Mouse (Mus musculus): ENCODE measurements around the gene Man2b2.

Man2b2 gene

GRCm38 (mm10) chr5:36839032-36839431, 8.6 kb upstream of the Man2b2 start:
- no peak for DNase-seq (ENCODE audit: low read depth in 2 of 2, low spot score in 2 of 2)

- peak; percentile 62 to 69 for DNase-seq (ENCODE audit: low read depth in 2 of 2, low spot score in 2 of 2)
Observed at GRCm38 (mm10) chr5:36835933-36836332, 5.5 kb upstream of the Man2b2 start.

GRCm38 (mm10) chr5:36831272-36831671, 819 bp upstream of the Man2b2 start:
- no peak for DNase-seq (ENCODE audit: low read depth in 2 of 2, low spot score in 2 of 2)

- DNase-seq (ENCODE audit: low read depth in 2 of 2, low spot score in 2 of 2), result no peak
Observed at GRCm38 (mm10) chr5:36829098-36829497, 1.4 kb downstream of the Man2b2 start.

- DNase-seq (ENCODE audit: low read depth in 2 of 2, low spot score in 2 of 2), result no peak
Observed at GRCm38 (mm10) chr5:36822907-36823306, 7.5 kb downstream of the Man2b2 start.

GRCm38 (mm10) chr5:36820142-36820541, 10.3 kb downstream of the Man2b2 start:
- peak; percentile 40 to 43 for DNase-seq (ENCODE audit: low read depth in 2 of 2, low spot score in 2 of 2)

- DNase-seq (ENCODE audit: low read depth in 2 of 2, low spot score in 2 of 2), result no peak
Observed at GRCm38 (mm10) chr5:36819742-36820141, 10.7 kb downstream of the Man2b2 start.

- no peak for DNase-seq (ENCODE audit: low read depth in 2 of 2, low spot score in 2 of 2)
Observed at GRCm38 (mm10) chr5:36817738-36818137, 12.7 kb downstream of the Man2b2 start.

- no peak for DNase-seq (ENCODE audit: low read depth in 2 of 2, low spot score in 2 of 2)
Observed at GRCm38 (mm10) chr5:36814554-36814953, 15.9 kb downstream of the Man2b2 start.

- DNase-seq (ENCODE audit: low read depth in 2 of 2, low spot score in 2 of 2), result peak; percentile 48 to 62
Observed at GRCm38 (mm10) chr5:36811413-36811812, 19.0 kb downstream of the Man2b2 start.

- no peak for DNase-seq (ENCODE audit: low read depth in 2 of 2, low spot score in 2 of 2)
Observed at GRCm38 (mm10) chr5:36810634-36811033, 19.8 kb downstream of the Man2b2 start.

GRCm38 (mm10) chr5:36809123-36809522, 21.3 kb downstream of the Man2b2 start:
- no peak for DNase-seq (ENCODE audit: low read depth in 2 of 2, low spot score in 2 of 2)

- DNase-seq (ENCODE audit: low read depth in 2 of 2, low spot score in 2 of 2), result no peak
Observed at GRCm38 (mm10) chr5:36807106-36807505, 23.3 kb downstream of the Man2b2 start.

GRCm38 (mm10) chr5:36797291-36797690, 33.2 kb downstream of the Man2b2 start:
- DNase-seq (ENCODE audit: low read depth in 2 of 2, low spot score in 2 of 2), result no peak

- DNase-seq (ENCODE audit: low read depth in 2 of 2, low spot score in 2 of 2), result peak; percentile 90 to 95
Observed at GRCm38 (mm10) chr5:36796296-36797014, 34.0 kb downstream of the Man2b2 start, which contains the start of gene Mrfap1. Mrfap1 (minus strand) TSS chr5:36796772.

- peak; percentile 34 to 55 for DNase-seq (ENCODE audit: low read depth in 2 of 2, low spot score in 2 of 2)
Observed at GRCm38 (mm10) chr5:36795647-36796295, 34.7 kb downstream of the Man2b2 start.

- no peak for DNase-seq (ENCODE audit: low read depth in 2 of 2, low spot score in 2 of 2)
Observed at GRCm38 (mm10) chr5:36791861-36792260, 38.6 kb downstream of the Man2b2 start.

GRCm38 (mm10) chr5:36786052-36786451, 44.4 kb downstream of the Man2b2 start:
- DNase-seq (ENCODE audit: low read depth in 2 of 2, low spot score in 2 of 2), result no peak

GRCm38 (mm10) chr5:36779512-36779911, 50.9 kb downstream of the Man2b2 start:
- no peak for DNase-seq (ENCODE audit: low read depth in 2 of 2, low spot score in 2 of 2)

GRCm38 (mm10) chr5:36778901-36779300, 51.6 kb downstream of the Man2b2 start:
- DNase-seq (ENCODE audit: low read depth in 2 of 2, low spot score in 2 of 2), result no peak

GRCm38 (mm10) chr5:36777186-36777585, 53.3 kb downstream of the Man2b2 start:
- DNase-seq (ENCODE audit: low read depth in 2 of 2, low spot score in 2 of 2), result no peak

GRCm38 (mm10) chr5:36776021-36776575, 54.4 kb downstream of the Man2b2 start:
- DNase-seq (ENCODE audit: low read depth in 2 of 2, low spot score in 2 of 2), result no peak
